Mouse (Mus musculus) neural tube, embryonic 13.5 days (tissue): ENCODE data around the gene Ccl28. TPM values are rescaled to one million over a fixed set of nuclear protein-coding genes. Genes with fewer than 3 reads are reported as not detected.
"Not testable (repeated sequence)": the region's sequence is repeated elsewhere in the genome, so short reads cannot be mapped to it uniquely, and the experiment has no call there.

Experiments used
- ATAC-seq: fragments of 200-750 bp; cut with Nextera tagmentation; 2 replicates; pipeline ENCODE4 v1.8.0; 2017; ENCODE audit warnings: low read depth, mild to moderate bottlenecking, moderate TSS enrichment, moderate library complexity
- H3K27ac ChIP-seq: fragments of 300-500 bp; sonication (generic); replicated peaks from 2 replicates; pipeline ENCODE4 v1.5.1; 2015; ENCODE audit warnings: moderate library complexity, mild to moderate bottlenecking, inconsistent platforms
- H3K27me3 ChIP-seq: fragments of 300-500 bp; sonication (generic); 2 replicates; pipeline ENCODE4 v1.6.1; 2015; ENCODE audit warnings: mild to moderate bottlenecking, inconsistent platforms
- H3K36me3 ChIP-seq: fragments of 300-500 bp; sonication (generic); 2 replicates; pipeline ENCODE4 v1.6.1; 2015; ENCODE audit warnings: mild to moderate bottlenecking, inconsistent platforms
- H3K4me1 ChIP-seq: fragments of 300-500 bp; sonication (generic); replicated peaks from 2 replicates; pipeline ENCODE4 v1.6.1; 2015; ENCODE audit warnings: inconsistent platforms
- H3K4me2 ChIP-seq: fragments of 300-500 bp; sonication (generic); 2 replicates; pipeline ENCODE4 v1.6.1; 2015; ENCODE audit warnings: inconsistent platforms, mild to moderate bottlenecking, moderate library complexity
- H3K4me3 ChIP-seq: fragments of 300-500 bp; sonication (generic); 2 replicates; pipeline ENCODE4 v1.5.1; 2015; ENCODE audit warnings: mild to moderate bottlenecking, inconsistent platforms
- H3K9ac ChIP-seq: fragments of 300-500 bp; sonication (generic); 2 replicates; pipeline ENCODE4 v1.6.1; 2015; ENCODE audit warnings: moderate library complexity, mild to moderate bottlenecking, inconsistent platforms
- H3K9me3 ChIP-seq: fragments of 300-500 bp; sonication (generic); 2 replicates; pipeline ENCODE4 v1.6.1; 2016; ENCODE audit warnings: inconsistent platforms
- WGBS: fragments of 180-500 bp; shearing (Covaris S2); methylation state at CpG from one replicate; pipeline ENCODE4 v1.1.7; 2015; 5-methylcytosine and 5-hydroxymethylcytosine counted together
- polyA plus RNA-seq: library from polyadenylated mRNA; unstranded; fragments of >200 nt; fragmentation: Nextera tagmentation; extraction: Ambion mirVana; gene quantifications from 2 replicates; pipeline ENCODE4 v1.2.1, GENCODE M21; 2015

The Ccl28 gene
- polyA plus RNA-seq, 1 experiment from 2014 or later: 0.43 TPM

- 68% methylated on average over 3 of the region's 3 CpGs for WGBS
- not testable (repeated sequence) for H3K36me3 ChIP-seq
These were observed 68.3 kb downstream of the Ccl28 start for GRCm38 (mm10) chr13:119691958-119692357.

GRCm38 (mm10) chr13:119695676-119696075 is 72.1 kb downstream of the Ccl28 start:
- Histone ChIP-seq H3K9ac (no peak overlapping the region), H3K4me3 (no peak overlapping the region), H3K27me3 (no peaks in the 10 kb centered on the region), H3K4me1 (peaks cover 73% of the 10 kb centered on the region), H3K27ac (no peak overlapping the region), H3K9me3 (no peaks in the 10 kb centered on the region), H3K4me2 (peak overlapping the region; percentile 22; the same call in 1 of the 2 replicates), H3K36me3 (peaks cover 27% of the 10 kb centered on the region)
- WGBS: 64% methylated on average over 4 of the region's 4 CpGs
- ATAC-seq: no peak

More at GRCm38 (mm10) chr13:119691958-119692357, 68.3 kb downstream of the Ccl28 start:
- Histone ChIP-seq H3K4me3 (peak overlapping the region; percentile 96), H3K9ac (peak overlapping the region; percentile 98; the same call in 1 of the 2 replicates), H3K4me1 (peaks cover 70% of the 10 kb centered on the region), H3K4me2 (peak overlapping the region; percentile 91)
- H3K27me3 ChIP-seq, H3K27ac ChIP-seq, ATAC-seq, H3K9me3 ChIP-seq: not testable (repeated sequence)

- WGBS: 78% methylated on average over 1 of the region's 1 CpGs
- H3K27me3 ChIP-seq: no peaks in the 10 kb centered on the region
These were observed 72.9 kb downstream of the Ccl28 start for GRCm38 (mm10) chr13:119696496-119696895.

GRCm38 (mm10) chr13:119698436-119698835 is 74.8 kb downstream of the Ccl28 start:
- Histone ChIP-seq H3K36me3 (peaks cover 48% of the 10 kb centered on the region), H3K4me2 (no peak overlapping the region), H3K4me3 (no peak overlapping the region), H3K27ac (no peak overlapping the region), H3K9me3 (no peaks in the 10 kb centered on the region), H3K27me3 (no peaks in the 10 kb centered on the region), H3K4me1 (peaks cover 48% of the 10 kb centered on the region), H3K9ac (no peak overlapping the region)
- WGBS: 95% methylated on average over 4 of the region's 4 CpGs
- no peak for ATAC-seq

More at GRCm38 (mm10) chr13:119696496-119696895, 72.9 kb downstream of the Ccl28 start:
- ATAC-seq: no peak
- Histone ChIP-seq H3K4me1 (peaks cover 68% of the 10 kb centered on the region), H3K9me3 (no peaks in the 10 kb centered on the region), H3K27ac (no peak overlapping the region), H3K36me3 (peaks cover 32% of the 10 kb centered on the region), H3K4me2 (no peak overlapping the region), H3K4me3 (no peak overlapping the region), H3K9ac (no peak overlapping the region)

Other genes with a start within 250 kb of the Ccl28 start
- 172 and 179 TPM in 2 replicates for gene Paip1, start 195.2 kb upstream of the Ccl28 start, polyA plus RNA-seq
- gene 4833420G17Rik, start 161.1 kb upstream of the Ccl28 start, polyA plus RNA-seq: 96.3 and 106 TPM in 2 replicates
- 3.3 and 4.2 TPM in 2 replicates for gene Tmem267, start 135.8 kb upstream of the Ccl28 start, polyA plus RNA-seq
- gene 3110070M22Rik, start 135.4 kb upstream of the Ccl28 start, polyA plus RNA-seq: 1.4 and 1.7 TPM in 2 replicates
- 381 and 414 TPM in 2 replicates for gene Hmgcs1, start 66.6 kb downstream of the Ccl28 start, polyA plus RNA-seq
- gene Nim1k, start 132.1 kb downstream of the Ccl28 start, polyA plus RNA-seq: 3.6 and 3.8 TPM in 2 replicates
- 36.6 and 37.2 TPM in 2 replicates for gene Zfp131, start 167.1 kb downstream of the Ccl28 start, polyA plus RNA-seq
- 0.38 TPM in 1 of 2 replicates, not detected in the other for gene AF067063, start 206.4 kb downstream of the Ccl28 start, polyA plus RNA-seq
- not detected in 2 replicates for gene D13Ertd608e, start 212.2 kb downstream of the Ccl28 start, polyA plus RNA-seq